Mouse (Mus musculus): ENCODE data around the gene Tcerg1l. TPM values are rescaled to one million over a fixed set of nuclear protein-coding genes. Genes with fewer than 3 reads are reported as not detected.
A peak's percentile ranks its signal among the peaks of the same experiment; 100 is the strongest.

The Tcerg1l gene
- polyA plus RNA-seq, 2 experiments: 0.01 TPM; not detected in 1

DNA sequence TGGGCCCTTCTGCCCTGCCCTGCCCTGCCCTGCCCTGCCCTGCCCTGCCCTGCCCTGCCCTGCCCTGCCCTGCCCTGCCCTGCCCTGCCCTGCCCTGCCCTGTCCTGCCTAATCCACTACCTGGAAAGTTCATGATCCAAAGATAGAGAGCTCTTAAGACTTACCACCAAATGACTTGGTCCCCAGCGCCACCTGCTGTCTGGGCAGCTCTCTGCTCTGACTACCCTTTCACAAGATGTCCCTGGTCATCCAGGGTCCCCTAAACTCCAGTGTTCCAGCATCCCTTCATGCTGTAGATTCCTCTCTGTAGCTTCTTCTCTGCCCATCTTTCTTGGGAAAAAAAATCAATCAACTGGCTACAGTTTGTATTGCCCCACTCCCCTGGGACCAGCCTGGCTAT lies 31.3 kb upstream of the Tcerg1l start:
- WGBS (ENCODE audit: insufficient replicate concordance): 13% methylated on average over 1 of the region's 1 CpGs
- H3K9ac ChIP-seq (replicated peaks): no peak overlapping the region
- no peak overlapping the region for H3K27ac ChIP-seq
- no peak for TF ChIP-seq EP300 (IDR thresholded peaks at IDR 0.05; ENCODE audit: low read depth)
- peak; percentile 43 for TF ChIP-seq CTCF (IDR thresholded peaks at IDR 0.05; ENCODE audit: low read depth)
- no peaks in the 10 kb centered on the region for H3K9me3 ChIP-seq (ENCODE audit: control insufficient read depth, low read length)
- no peak overlapping the region for H3K4me2 ChIP-seq (ENCODE audit: low read depth)
- ATAC-seq (ENCODE audit: insufficient read depth) (no peak), DNase-seq (ENCODE audit: low read depth in 3 of 3, low spot score in 3 of 3) (no peak)
- no peaks in the 10 kb centered on the region for H3K27me3 ChIP-seq (ENCODE audit: control insufficient read depth, insufficient read depth, low read length)
- no peaks in the 10 kb centered on the region for H3K36me3 ChIP-seq (replicated peaks; ENCODE audit: control insufficient read depth, insufficient read depth, low read depth)
- H3K4me1 ChIP-seq (replicated peaks; ENCODE audit: control insufficient read depth in 2 of 2, insufficient read depth in 2 of 2, low read length in 1 of 2): no peaks in the 10 kb centered on the region
- no peak overlapping the region for H3K4me3 ChIP-seq (ENCODE audit: insufficient read depth in 1 of 2, low read depth in 2 of 2, low read length in 2 of 2)

DNA sequence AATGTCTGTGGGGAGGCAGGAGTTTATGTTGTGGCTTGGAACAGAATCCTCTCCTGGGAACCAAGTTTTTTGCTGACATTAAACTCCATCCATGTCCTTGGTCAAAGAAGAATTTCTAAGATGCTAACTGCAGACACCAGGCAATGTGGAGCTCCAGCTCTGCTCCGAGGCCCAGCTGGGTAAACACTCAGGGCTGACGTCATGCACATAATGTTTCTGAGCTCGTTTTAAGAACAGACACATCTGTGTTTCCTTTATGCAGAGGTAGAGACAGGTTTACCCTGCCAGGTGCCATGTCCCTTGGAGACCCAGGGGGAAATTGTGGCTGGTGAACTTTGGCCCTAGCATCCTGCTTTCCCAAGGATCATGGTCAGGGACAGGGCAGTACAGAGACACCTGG lies 29.9 kb upstream of the Tcerg1l start:
- Histone ChIP-seq H3K27me3 (ENCODE audit: control insufficient read depth, insufficient read depth, low read length) (no peaks in the 10 kb centered on the region), H3K9me3 (ENCODE audit: control insufficient read depth, low read length) (no peaks in the 10 kb centered on the region), H3K4me2 (ENCODE audit: low read depth) (no peak overlapping the region), H3K36me3 (replicated peaks; ENCODE audit: control insufficient read depth, insufficient read depth, low read depth) (no peaks in the 10 kb centered on the region), H3K4me1 (replicated peaks; ENCODE audit: control insufficient read depth in 2 of 2, insufficient read depth in 2 of 2, low read length in 1 of 2) (no peaks in the 10 kb centered on the region), H3K9ac (replicated peaks) (no peak overlapping the region), H3K4me3 (ENCODE audit: insufficient read depth in 1 of 2, low read depth in 2 of 2, low read length in 2 of 2) (no peak overlapping the region), H3K27ac (no peak overlapping the region)
- DNase-seq (ENCODE audit: low read depth in 3 of 3, low spot score in 3 of 3) (no peak), ATAC-seq (ENCODE audit: insufficient read depth) (no peak)
- WGBS (ENCODE audit: insufficient replicate concordance): 37% methylated on average over 3 of the region's 3 CpGs
- TF ChIP-seq CTCF (IDR thresholded peaks at IDR 0.05; ENCODE audit: low read depth): no peak
- no peak for TF ChIP-seq EP300 (IDR thresholded peaks at IDR 0.05; ENCODE audit: low read depth)

DNA sequence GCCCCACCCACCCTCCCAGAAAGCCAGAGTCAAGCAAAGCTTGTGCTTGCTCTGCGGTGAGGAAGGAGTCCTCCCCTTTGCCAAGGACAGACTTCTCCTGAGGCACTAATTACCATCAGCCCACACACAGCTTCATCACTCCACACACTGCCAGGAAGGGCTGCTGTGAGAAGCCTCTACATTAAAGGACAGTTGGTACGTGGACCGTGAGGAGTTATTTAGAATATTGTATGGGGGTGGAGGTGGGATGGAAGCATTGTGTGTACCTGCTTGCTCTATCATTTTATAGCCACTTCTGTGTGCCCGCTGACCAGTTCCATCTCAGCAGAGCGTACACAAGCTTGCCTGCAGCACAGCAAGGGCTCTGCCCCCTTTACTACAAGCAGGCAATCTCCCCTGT lies 16.0 kb upstream of the Tcerg1l start:
- Histone ChIP-seq H3K4me1 (replicated peaks; ENCODE audit: control insufficient read depth in 2 of 2, insufficient read depth in 2 of 2, low read length in 1 of 2) (no peaks in the 10 kb centered on the region), H3K9ac (replicated peaks) (no peak overlapping the region), H3K9me3 (ENCODE audit: control insufficient read depth, low read length) (no peaks in the 10 kb centered on the region), H3K4me2 (ENCODE audit: low read depth) (no peak overlapping the region), H3K27ac (no peak overlapping the region), H3K36me3 (replicated peaks; ENCODE audit: control insufficient read depth, insufficient read depth, low read depth) (no peaks in the 10 kb centered on the region), H3K27me3 (ENCODE audit: control insufficient read depth, insufficient read depth, low read length) (no peaks in the 10 kb centered on the region), H3K4me3 (ENCODE audit: insufficient read depth in 1 of 2, low read depth in 2 of 2, low read length in 2 of 2) (no peak overlapping the region)
- 48% methylated on average over 5 of the region's 5 CpGs for WGBS (ENCODE audit: insufficient replicate concordance)
- ATAC-seq (ENCODE audit: insufficient read depth) (no peak), DNase-seq (ENCODE audit: low read depth in 3 of 3, low spot score in 3 of 3) (no peak)
- TF ChIP-seq CTCF (IDR thresholded peaks at IDR 0.05; ENCODE audit: low read depth): no peak
- no peak for TF ChIP-seq EP300 (IDR thresholded peaks at IDR 0.05; ENCODE audit: low read depth)

DNA sequence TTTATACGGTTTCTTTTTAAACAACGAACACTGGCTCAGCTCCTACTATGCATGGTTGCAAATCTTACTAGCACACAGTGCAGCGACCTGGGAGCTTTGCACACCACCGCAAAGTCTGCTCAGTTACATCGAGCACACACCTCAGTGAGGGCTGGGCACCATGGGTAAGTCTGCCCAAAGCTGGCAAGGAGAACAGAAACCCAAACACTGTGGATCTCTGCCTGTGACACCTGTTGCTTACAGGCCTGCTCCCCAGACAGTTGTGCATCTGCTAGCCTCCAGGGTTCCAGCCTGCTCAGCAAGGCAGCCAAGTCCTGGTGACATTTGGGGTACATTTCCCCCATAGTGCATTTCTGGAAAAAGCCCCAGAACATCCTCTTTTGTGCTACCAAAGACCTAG lies 4.1 kb upstream of the Tcerg1l start:
- 61% methylated on average over 5 of the region's 5 CpGs for WGBS (ENCODE audit: insufficient replicate concordance)
- DNase-seq (ENCODE audit: low read depth in 3 of 3, low spot score in 3 of 3) (no peak), ATAC-seq (ENCODE audit: insufficient read depth) (no peak)
- no peaks in the 10 kb centered on the region for H3K4me1 ChIP-seq (replicated peaks; ENCODE audit: control insufficient read depth in 2 of 2, insufficient read depth in 2 of 2, low read length in 1 of 2)
- no peak overlapping the region for H3K4me2 ChIP-seq (ENCODE audit: low read depth)
- no peak overlapping the region for H3K27ac ChIP-seq
- TF ChIP-seq EP300 (IDR thresholded peaks at IDR 0.05; ENCODE audit: low read depth) (no peak), CTCF (IDR thresholded peaks at IDR 0.05; ENCODE audit: low read depth) (no peak)
- no peak overlapping the region for H3K9ac ChIP-seq (replicated peaks)
- H3K27me3 ChIP-seq (ENCODE audit: control insufficient read depth, insufficient read depth, low read length): peaks cover 21% of the 10 kb centered on the region
- H3K36me3 ChIP-seq (replicated peaks; ENCODE audit: control insufficient read depth, insufficient read depth, low read depth): no peaks in the 10 kb centered on the region
- H3K4me3 ChIP-seq (ENCODE audit: insufficient read depth in 1 of 2, low read depth in 2 of 2, low read length in 2 of 2): no peak overlapping the region
- no peaks in the 10 kb centered on the region for H3K9me3 ChIP-seq (ENCODE audit: control insufficient read depth, low read length)

DNA sequence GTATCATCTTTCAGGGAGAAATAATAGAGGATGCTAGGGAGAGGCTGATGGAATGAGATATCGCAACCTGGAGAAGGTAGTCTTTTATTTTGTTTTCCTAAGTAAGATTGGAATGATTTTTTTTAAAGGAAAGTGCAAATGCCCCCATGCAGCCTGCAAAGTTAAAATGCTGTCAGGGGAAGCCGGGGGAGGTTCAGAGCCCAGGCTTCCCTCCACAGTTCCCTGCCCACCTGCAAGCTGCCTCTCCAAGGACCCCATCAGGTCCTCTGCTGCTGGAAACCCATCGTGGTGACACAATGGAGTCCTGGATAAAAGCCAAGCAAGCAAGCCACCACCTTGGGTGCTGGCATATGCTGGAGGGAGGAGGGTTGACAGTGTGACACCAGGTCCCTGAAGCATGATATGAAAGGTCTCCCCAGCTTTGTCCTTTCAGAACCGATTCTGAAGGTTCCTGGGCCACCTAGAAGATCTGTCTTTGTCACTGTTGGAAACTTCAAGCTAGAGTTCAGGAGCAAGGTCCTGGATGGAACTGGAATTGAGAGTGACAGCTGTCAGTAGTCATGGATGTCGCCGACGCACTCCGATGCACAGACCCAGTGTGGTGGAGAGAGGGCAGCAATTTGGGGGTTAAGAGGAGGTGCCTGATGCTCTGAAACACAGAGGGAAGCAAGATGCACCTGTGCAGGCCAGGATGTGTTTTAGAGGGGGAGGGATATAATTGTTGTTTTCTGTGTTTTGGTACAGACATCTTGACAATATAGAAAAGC lies 3.2 kb upstream of the Tcerg1l start:
- WGBS (ENCODE audit: insufficient replicate concordance): 56% methylated on average over 8 of the region's 8 CpGs
- ATAC-seq (ENCODE audit: insufficient read depth): no peak

More for the DNA sequence above, 3.2 kb upstream of the Tcerg1l start:
- DNase-seq (ENCODE audit: low read depth in 3 of 3, low spot score in 3 of 3): no peak
- H3K27ac ChIP-seq: no peak overlapping the region
- H3K36me3 ChIP-seq (replicated peaks; ENCODE audit: control insufficient read depth, insufficient read depth, low read depth): no peaks in the 10 kb centered on the region
- H3K4me2 ChIP-seq (ENCODE audit: low read depth): no peak overlapping the region
- H3K9me3 ChIP-seq (ENCODE audit: control insufficient read depth, low read length): no peaks in the 10 kb centered on the region
- H3K27me3 ChIP-seq (ENCODE audit: control insufficient read depth, insufficient read depth, low read length): peaks cover 27% of the 10 kb centered on the region
- H3K9ac ChIP-seq (replicated peaks): no peak overlapping the region
- H3K4me1 ChIP-seq (replicated peaks; ENCODE audit: control insufficient read depth in 2 of 2, insufficient read depth in 2 of 2, low read length in 1 of 2): no peaks in the 10 kb centered on the region
- H3K4me3 ChIP-seq (ENCODE audit: insufficient read depth in 1 of 2, low read depth in 2 of 2, low read length in 2 of 2): no peak overlapping the region
- TF ChIP-seq EP300 (IDR thresholded peaks at IDR 0.05; ENCODE audit: low read depth) (no peak), CTCF (IDR thresholded peaks at IDR 0.05; ENCODE audit: low read depth) (no peak)

Measured in liver, embryonic 14.5 days (tissue).